ENCODE assay signal across 8 mouse cellular contexts in the genomic region with DNA sequence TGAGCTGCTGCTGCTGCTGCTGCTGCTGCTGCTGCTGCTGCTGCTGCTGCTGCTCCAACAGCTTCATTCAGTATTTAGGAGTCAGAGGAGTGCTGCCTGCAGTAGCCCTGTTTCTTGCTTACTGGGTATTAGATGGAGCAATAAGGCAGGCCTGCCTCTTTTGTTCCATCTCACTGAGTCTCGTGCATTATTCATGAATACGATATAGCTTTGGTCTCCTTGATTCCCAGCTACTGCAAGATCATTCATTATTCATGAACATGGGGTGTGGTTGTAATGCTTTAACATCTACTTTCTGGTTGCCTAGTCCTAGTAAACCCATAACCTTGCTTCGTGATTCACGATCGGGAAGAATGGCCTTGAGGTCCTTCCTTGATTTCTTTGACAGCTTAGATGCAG. TPM values are rescaled to one million over a fixed set of nuclear protein-coding genes. Genes with fewer than 3 reads are reported as not detected.
A peak's percentile ranks its signal among the peaks of the same experiment; 100 is the strongest.
DNase-seq lines count a peak whose midpoint lies in the region; ATAC-seq and TF ChIP-seq lines count a peak whose summit lies in the region.

No protein-coding gene starts in this region.

- WGBS in kidney, embryonic 14.5 days: 40% methylated on average over 5 of the region's 5 CpGs
- WGBS in forebrain, embryonic 14.5 days: 35% methylated on average over 5 of the region's 5 CpGs
- WGBS in midbrain, embryonic 13.5 days: 31% methylated on average over 5 of the region's 5 CpGs

- no peak overlapping the region for H3K4me3 ChIP-seq in kidney, embryonic 14.5 days (ENCODE audit: low read length)
- H3K4me3 ChIP-seq in forebrain, embryonic 14.5 days (ENCODE audit: low read depth, low read length): peak overlapping the region; percentile 58
- H3K4me3 ChIP-seq in midbrain, embryonic 13.5 days (replicated peaks): peak overlapping the region; percentile 66; the same call in 1 of the 2 replicates

- H3K9me3 ChIP-seq in kidney, embryonic 14.5 days (ENCODE audit: control insufficient read depth, low read length): no peaks in the 10 kb centered on the region
- H3K9me3 ChIP-seq in forebrain, embryonic 14.5 days (replicated peaks; ENCODE audit: control insufficient read depth, low read length): no peaks in the 10 kb centered on the region
- no peaks in the 10 kb centered on the region for H3K9me3 ChIP-seq in midbrain, embryonic 13.5 days

- peaks cover 9% of the 10 kb centered on the region for H3K36me3 ChIP-seq in kidney, embryonic 14.5 days (ENCODE audit: control insufficient read depth, insufficient read depth, low read length)
- H3K36me3 ChIP-seq in forebrain, embryonic 14.5 days (ENCODE audit: control insufficient read depth, insufficient read depth, low read length): peaks cover 1% of the 10 kb centered on the region; the same call in 1 of the 2 replicates
- 0 out of 2 replicates have a peak, but pooled peaks cover 3% of the 10 kb centered on the region for H3K36me3 ChIP-seq in midbrain, embryonic 13.5 days

- no peaks in the 10 kb centered on the region for H3K27me3 ChIP-seq in kidney, embryonic 14.5 days (ENCODE audit: control insufficient read depth, insufficient read depth, low read length)
- H3K27me3 ChIP-seq in forebrain, embryonic 14.5 days (replicated peaks; ENCODE audit: control insufficient read depth, insufficient read depth, low read length): no peaks in the 10 kb centered on the region
- H3K27me3 ChIP-seq in midbrain, embryonic 13.5 days: no peaks in the 10 kb centered on the region

- no peak for TF ChIP-seq CTCF in brain, embryonic 14.5 days (IDR thresholded peaks at IDR 0.05; ENCODE audit: borderline replicate concordance, extremely low read depth, insufficient read depth, insufficient read length)

- peak; percentile 7 for ATAC-seq in kidney, embryonic 14.5 days (ENCODE audit: low FRiP score, low TSS enrichment)
- ATAC-seq in forebrain, embryonic 14.5 days: peak; percentile 75
- ATAC-seq in midbrain, embryonic 13.5 days: peak; percentile 78
- no peak for ATAC-seq in inflammation-experienced regulatory T-cells, adult 6 months

- no peak overlapping the region for H3K4me2 ChIP-seq in kidney, embryonic 14.5 days (replicated peaks; ENCODE audit: low read depth, low read length)
- peak overlapping the region; percentile 28; the same call in 1 of the 2 replicates for H3K4me2 ChIP-seq in forebrain, embryonic 14.5 days (ENCODE audit: low read length)
- H3K4me2 ChIP-seq in midbrain, embryonic 13.5 days (replicated peaks): peak overlapping the region; percentile 31

- DNase-seq in kidney, adult 18-20 months: no peak
- DNase-seq in brain, embryonic 14.5 days (ENCODE audit: low read depth): peak; percentile 89
- peak; percentile 77 for DNase-seq in forebrain, embryonic 14.5 days (ENCODE audit: low spot score)
- no peak for DNase-seq in adipocyte (ENCODE audit: low spot score)
- no peak for DNase-seq in gastrocnemius, adult 8-10 months (ENCODE audit: low spot score in 2 of 2)

- H3K4me1 ChIP-seq in kidney, embryonic 14.5 days (ENCODE audit: control insufficient read depth, insufficient read depth, low read length): 0 out of 2 replicates have a peak, but pooled peaks cover 3% of the 10 kb centered on the region
- H3K4me1 ChIP-seq in forebrain, embryonic 14.5 days (ENCODE audit: control insufficient read depth, insufficient read depth, low read length): 0 out of 2 replicates have a peak, but pooled peaks cover 5% of the 10 kb centered on the region
- H3K4me1 ChIP-seq in midbrain, embryonic 13.5 days (replicated peaks): peaks cover 35% of the 10 kb centered on the region

- no peak for TF ChIP-seq POLR2A in brain, embryonic 14.5 days (IDR thresholded peaks at IDR 0.05; ENCODE audit: borderline replicate concordance, extremely low read depth, insufficient read depth, insufficient read length, poor library complexity, severe bottlenecking)

- no peak overlapping the region for H3K27ac ChIP-seq in kidney, embryonic 14.5 days (ENCODE audit: low read depth, low read length)
- peak overlapping the region; percentile 85 for H3K27ac ChIP-seq in forebrain, embryonic 14.5 days (ENCODE audit: low read depth, low read length)
- peak overlapping the region; percentile 89 for H3K27ac ChIP-seq in midbrain, embryonic 13.5 days

- no peak overlapping the region for H3K9ac ChIP-seq in kidney, embryonic 14.5 days (ENCODE audit: low read depth, low read length)
- no peak overlapping the region for H3K9ac ChIP-seq in forebrain, embryonic 14.5 days (ENCODE audit: low read length)
- H3K9ac ChIP-seq in midbrain, embryonic 13.5 days (replicated peaks): no peak overlapping the region

RNA-seq across cellular contexts. Expression of a gene that starts 4.2 kb away (rescaled TPM):
- 118 and 194 TPM in 2 replicates for polyA plus RNA-seq in kidney, embryonic 14.5 days (2014; fragmentation: Nextera tagmentation; extraction: Ambion mirVana)
- polyA plus RNA-seq in brain, embryonic 14.5 days (2012; rRNA removed): 580 and 611 TPM in 2 replicates
- polyA plus RNA-seq in forebrain, embryonic 14.5 days (2014; fragmentation: Nextera tagmentation; extraction: Ambion mirVana): 287 and 341 TPM in 2 replicates
- polyA plus RNA-seq in midbrain, embryonic 13.5 days (2015; fragmentation: Nextera tagmentation; extraction: Ambion mirVana): 418 and 425 TPM in 2 replicates
- polyA plus RNA-seq in inflammation-experienced regulatory T-cells, adult 6 months (2017; shearing (Covaris generic)): 100 to 1,000 TPM; 106 to 132 (median 118) TPM
- 100 to 1,000 TPM; 143 to 161 (median 149) TPM for total RNA-seq in gastrocnemius, adult 8-10 months (2022)

RNA-seq across cellular contexts. Expression of a gene that starts 25.4 kb away (rescaled TPM):
- 76.7 and 80.6 TPM in 2 replicates for polyA plus RNA-seq in kidney, embryonic 14.5 days (2014; fragmentation: Nextera tagmentation; extraction: Ambion mirVana)
- 251 and 271 TPM in 2 replicates for polyA plus RNA-seq in brain, embryonic 14.5 days (2012; rRNA removed)
- polyA plus RNA-seq in forebrain, embryonic 14.5 days (2014; fragmentation: Nextera tagmentation; extraction: Ambion mirVana): 87.2 and 90.7 TPM in 2 replicates
- 112 and 128 TPM in 2 replicates for polyA plus RNA-seq in midbrain, embryonic 13.5 days (2015; fragmentation: Nextera tagmentation; extraction: Ambion mirVana)
- 10 to 100 TPM in 2 of 3 experiments, 1 to 10 TPM in 1; 5.6 to 14.2 (median 13.1) TPM for polyA plus RNA-seq in inflammation-experienced regulatory T-cells, adult 6 months (2017; shearing (Covaris generic))
- 100 to 1,000 TPM; 105 to 130 (median 120) TPM for total RNA-seq in gastrocnemius, adult 8-10 months (2022)

RNA-seq across cellular contexts. Expression of a gene that starts 41.4 kb away (rescaled TPM):
- 22.7 and 39.7 TPM in 2 replicates for polyA plus RNA-seq in kidney, embryonic 14.5 days (2014; fragmentation: Nextera tagmentation; extraction: Ambion mirVana)
- polyA plus RNA-seq in brain, embryonic 14.5 days (2012; rRNA removed): 110 and 114 TPM in 2 replicates
- 67.8 and 73.4 TPM in 2 replicates for polyA plus RNA-seq in forebrain, embryonic 14.5 days (2014; fragmentation: Nextera tagmentation; extraction: Ambion mirVana)
- polyA plus RNA-seq in midbrain, embryonic 13.5 days (2015; fragmentation: Nextera tagmentation; extraction: Ambion mirVana): 100.0 and 101 TPM in 2 replicates
- 10 to 100 TPM in 2 of 3 experiments, 1 to 10 TPM in 1; 6.5 to 21.8 (median 12.9) TPM for polyA plus RNA-seq in inflammation-experienced regulatory T-cells, adult 6 months (2017; shearing (Covaris generic))
- 1 to 10 TPM; 1.7 to 2.3 (median 2.1) TPM for total RNA-seq in gastrocnemius, adult 8-10 months (2022)

RNA-seq across cellular contexts. Expression of a gene that starts 44.9 kb away (rescaled TPM):
- polyA plus RNA-seq in kidney, embryonic 14.5 days (2014; fragmentation: Nextera tagmentation; extraction: Ambion mirVana): 243 and 313 TPM in 2 replicates
- polyA plus RNA-seq in brain, embryonic 14.5 days (2012; rRNA removed): 131 and 148 TPM in 2 replicates
- polyA plus RNA-seq in forebrain, embryonic 14.5 days (2014; fragmentation: Nextera tagmentation; extraction: Ambion mirVana): 219 and 257 TPM in 2 replicates
- polyA plus RNA-seq in midbrain, embryonic 13.5 days (2015; fragmentation: Nextera tagmentation; extraction: Ambion mirVana): 210 and 223 TPM in 2 replicates
- 100 to 1,000 TPM; 246 to 261 (median 246) TPM for polyA plus RNA-seq in inflammation-experienced regulatory T-cells, adult 6 months (2017; shearing (Covaris generic))
- total RNA-seq in gastrocnemius, adult 8-10 months (2022): 100 to 1,000 TPM; 396 to 439 (median 407) TPM

RNA-seq across cellular contexts. Expression of a gene that starts 45.0 kb away (rescaled TPM):
- 54.1 and 68.3 TPM in 2 replicates for polyA plus RNA-seq in kidney, embryonic 14.5 days (2014; fragmentation: Nextera tagmentation; extraction: Ambion mirVana)
- polyA plus RNA-seq in brain, embryonic 14.5 days (2012; rRNA removed): 83.1 and 91.0 TPM in 2 replicates
- polyA plus RNA-seq in forebrain, embryonic 14.5 days (2014; fragmentation: Nextera tagmentation; extraction: Ambion mirVana): 56.6 and 58.8 TPM in 2 replicates
- 72.6 and 81.7 TPM in 2 replicates for polyA plus RNA-seq in midbrain, embryonic 13.5 days (2015; fragmentation: Nextera tagmentation; extraction: Ambion mirVana)
- polyA plus RNA-seq in inflammation-experienced regulatory T-cells, adult 6 months (2017; shearing (Covaris generic)): 10 to 100 TPM; 38.3 to 45.6 (median 42.8) TPM
- total RNA-seq in gastrocnemius, adult 8-10 months (2022): 10 to 100 TPM in 1 of 4 experiments, 1 to 10 TPM in 3; 8.4 to 10.3 (median 9.2) TPM

Comparison
In these comparisons a context has a peak if more than half of its experiments do, and no peak if none do; other contexts are left out.
1. DNase-seq: peak in brain, embryonic 14.5 days (single experiment) and forebrain, embryonic 14.5 days (single experiment); none in kidney, adult 18-20 months (single experiment), adipocyte (single experiment) and gastrocnemius, adult 8-10 months (0 of 2).